Mouse (Mus musculus) lung, postnatal 25 days (tissue): ENCODE data around the gene Ice1.

Source experiments
- DNase-seq: peaks from one replicate; pipeline ENCODE4 v3.0.0; 2022; ENCODE audit warnings: low spot score

The Ice1 gene

GRCm38 (mm10) chr13:70637282-70637661, at the start of gene Ice1:
Gene Ice1, minus strand, starts transcription at chr13:70637634.
- DNase-seq, result peak; percentile 11

- no peak for DNase-seq
Observed at GRCm38 (mm10) chr13:70685825-70686224, 48.4 kb upstream of the Ice1 start.

- DNase-seq, result peak; percentile 22
Observed at GRCm38 (mm10) chr13:70684976-70685609, 47.7 kb upstream of the Ice1 start.

GRCm38 (mm10) chr13:70681411-70682183, 44.2 kb upstream of the Ice1 start:
- DNase-seq, result peak; percentile 18

- no peak for DNase-seq
Observed at GRCm38 (mm10) chr13:70680316-70680715, 42.9 kb upstream of the Ice1 start.

- no peak for DNase-seq
Observed at GRCm38 (mm10) chr13:70677689-70678088, 40.3 kb upstream of the Ice1 start.

- DNase-seq, result no peak
Observed at GRCm38 (mm10) chr13:70676243-70677183, 39.1 kb upstream of the Ice1 start.

GRCm38 (mm10) chr13:70674998-70675397, 37.6 kb upstream of the Ice1 start:
- no peak for DNase-seq

GRCm38 (mm10) chr13:70670080-70670479, 32.6 kb upstream of the Ice1 start:
- DNase-seq, result no peak

GRCm38 (mm10) chr13:70659715-70660114, 22.3 kb upstream of the Ice1 start:
- DNase-seq, result no peak

GRCm38 (mm10) chr13:70656741-70657140, 19.3 kb upstream of the Ice1 start:
- no peak for DNase-seq

GRCm38 (mm10) chr13:70656329-70656728, 18.9 kb upstream of the Ice1 start:
- DNase-seq, result peak; percentile 87

GRCm38 (mm10) chr13:70655570-70655969, 18.1 kb upstream of the Ice1 start:
- peak; percentile 47 for DNase-seq

- peak; percentile 29 for DNase-seq
Observed at GRCm38 (mm10) chr13:70654091-70654770, 16.8 kb upstream of the Ice1 start.

- no peak for DNase-seq
Observed at GRCm38 (mm10) chr13:70653457-70653856, 16.0 kb upstream of the Ice1 start.

GRCm38 (mm10) chr13:70650011-70650436, 12.6 kb upstream of the Ice1 start:
- DNase-seq, result peak; percentile 19

GRCm38 (mm10) chr13:70645968-70646505, 8.6 kb upstream of the Ice1 start:
- no peak for DNase-seq

- DNase-seq, result no peak
Observed at GRCm38 (mm10) chr13:70644083-70644462, 6.6 kb upstream of the Ice1 start.

GRCm38 (mm10) chr13:70643408-70644082, 6.1 kb upstream of the Ice1 start:
- DNase-seq, result peak; percentile 61

GRCm38 (mm10) chr13:70641941-70642340, 4.5 kb upstream of the Ice1 start:
- no peak for DNase-seq

- DNase-seq, result peak; percentile 59
Observed at GRCm38 (mm10) chr13:70641381-70641780, 3.9 kb upstream of the Ice1 start.
